Mouse (Mus musculus): ENCODE data around the gene Crtc3. TPM values are rescaled to one million over a fixed set of nuclear protein-coding genes. Genes with fewer than 3 reads are reported as not detected.
A peak's percentile ranks its signal among the peaks of the same experiment; 100 is the strongest.

The Crtc3 gene
- 12.7 and 13.7 TPM in 2 replicates for polyA plus RNA-seq (2015; fragmentation: Nextera tagmentation; extraction: Ambion mirVana)

- Histone ChIP-seq H3K27ac (ENCODE audit: low read length) (peak within 1 kb of the TSS; percentile 96), H3K9ac (ENCODE audit: low read depth, low read length) (peak within 1 kb of the TSS; percentile 96), H3K4me3 (ENCODE audit: low read depth, low read length) (peak within 1 kb of the TSS; percentile 93), H3K4me1 (ENCODE audit: control insufficient read depth, insufficient read depth, low read length) (peaks cover 19% of the 10 kb centered on the region), H3K9me3 (replicated peaks; ENCODE audit: control insufficient read depth, low read length, poor library complexity, severe bottlenecking) (no peaks in the 10 kb centered on the region), H3K4me2 (ENCODE audit: low read length) (peak within 1 kb of the TSS; percentile 72), H3K36me3 (ENCODE audit: control insufficient read depth, insufficient read depth, low read length) (no peaks in the 10 kb centered on the region), H3K27me3 (ENCODE audit: control insufficient read depth, insufficient read depth, low read depth, low read length) (no peaks in the 10 kb centered on the region)
- WGBS = under 1% methylated on average over 78 of the region's 83 CpGs
- peak; percentile 82 for ATAC-seq
These were observed at the start of gene Crtc3 for GRCm38 (mm10) chr7:80688556-80689220. Gene Crtc3 (minus strand): TSS chr7:80688877.

- Histone ChIP-seq H3K27ac (ENCODE audit: low read length) (no peak overlapping the region), H3K4me3 (ENCODE audit: low read depth, low read length) (no peak overlapping the region), H3K4me2 (ENCODE audit: low read length) (no peak overlapping the region), H3K9me3 (replicated peaks; ENCODE audit: control insufficient read depth, low read length, poor library complexity, severe bottlenecking) (no peaks in the 10 kb centered on the region), H3K4me1 (ENCODE audit: control insufficient read depth, insufficient read depth, low read length) (no peaks in the 10 kb centered on the region), H3K27me3 (ENCODE audit: control insufficient read depth, insufficient read depth, low read depth, low read length) (no peaks in the 10 kb centered on the region), H3K36me3 (ENCODE audit: control insufficient read depth, insufficient read depth, low read length) (peaks cover 38% of the 10 kb centered on the region), H3K9ac (ENCODE audit: low read depth, low read length) (no peak overlapping the region)
- no peak for ATAC-seq
- WGBS = 89% methylated on average over 10 of the region's 10 CpGs
These were observed 47.5 kb upstream of the Crtc3 start for GRCm38 (mm10) chr7:80736199-80736598.

GRCm38 (mm10) chr7:80732986-80733385 lies 44.3 kb upstream of the Crtc3 start:
- ATAC-seq = no peak
- no peak overlapping the region for H3K4me2 ChIP-seq (ENCODE audit: low read length)
- H3K27ac ChIP-seq (ENCODE audit: low read length) = no peak overlapping the region
- H3K27me3 ChIP-seq (ENCODE audit: control insufficient read depth, insufficient read depth, low read depth, low read length) = no peaks in the 10 kb centered on the region
- WGBS = 83% methylated on average over 11 of the region's 11 CpGs
- no peaks in the 10 kb centered on the region for H3K4me1 ChIP-seq (ENCODE audit: control insufficient read depth, insufficient read depth, low read length)
- no peak overlapping the region for H3K4me3 ChIP-seq (ENCODE audit: low read depth, low read length)
- peaks cover 46% of the 10 kb centered on the region for H3K36me3 ChIP-seq (ENCODE audit: control insufficient read depth, insufficient read depth, low read length)
- H3K9ac ChIP-seq (ENCODE audit: low read depth, low read length) = no peak overlapping the region
- H3K9me3 ChIP-seq (replicated peaks; ENCODE audit: control insufficient read depth, low read length, poor library complexity, severe bottlenecking) = no peaks in the 10 kb centered on the region

GRCm38 (mm10) chr7:80729662-80730061 lies 41.0 kb upstream of the Crtc3 start:
- Histone ChIP-seq H3K36me3 (ENCODE audit: control insufficient read depth, insufficient read depth, low read length) (peaks cover 49% of the 10 kb centered on the region), H3K9me3 (replicated peaks; ENCODE audit: control insufficient read depth, low read length, poor library complexity, severe bottlenecking) (no peaks in the 10 kb centered on the region), H3K27me3 (ENCODE audit: control insufficient read depth, insufficient read depth, low read depth, low read length) (no peaks in the 10 kb centered on the region), H3K9ac (ENCODE audit: low read depth, low read length) (no peak overlapping the region), H3K27ac (ENCODE audit: low read length) (no peak overlapping the region), H3K4me3 (ENCODE audit: low read depth, low read length) (no peak overlapping the region), H3K4me1 (ENCODE audit: control insufficient read depth, insufficient read depth, low read length) (no peaks in the 10 kb centered on the region), H3K4me2 (ENCODE audit: low read length) (no peak overlapping the region)
- 27% methylated on average over 8 of the region's 8 CpGs for WGBS
- ATAC-seq = peak; percentile 42

- Histone ChIP-seq H3K4me2 (ENCODE audit: low read length) (no peak overlapping the region), H3K36me3 (ENCODE audit: control insufficient read depth, insufficient read depth, low read length) (peaks cover 33% of the 10 kb centered on the region)
These were observed 32.4 kb upstream of the Crtc3 start for GRCm38 (mm10) chr7:80721041-80721440.

GRCm38 (mm10) chr7:80719582-80719981 lies 30.9 kb upstream of the Crtc3 start:
- Histone ChIP-seq H3K36me3 (ENCODE audit: control insufficient read depth, insufficient read depth, low read length) (peaks cover 34% of the 10 kb centered on the region), H3K27me3 (ENCODE audit: control insufficient read depth, insufficient read depth, low read depth, low read length) (no peaks in the 10 kb centered on the region), H3K9me3 (replicated peaks; ENCODE audit: control insufficient read depth, low read length, poor library complexity, severe bottlenecking) (no peaks in the 10 kb centered on the region), H3K4me2 (ENCODE audit: low read length) (no peak overlapping the region), H3K4me3 (ENCODE audit: low read depth, low read length) (no peak overlapping the region), H3K27ac (ENCODE audit: low read length) (no peak overlapping the region), H3K4me1 (ENCODE audit: control insufficient read depth, insufficient read depth, low read length) (no peaks in the 10 kb centered on the region), H3K9ac (ENCODE audit: low read depth, low read length) (no peak overlapping the region)
- no peak for ATAC-seq
- WGBS = 98% methylated on average over 7 of the region's 7 CpGs

More at GRCm38 (mm10) chr7:80721041-80721440, 32.4 kb upstream of the Crtc3 start:
- no peaks in the 10 kb centered on the region for H3K9me3 ChIP-seq (replicated peaks; ENCODE audit: control insufficient read depth, low read length, poor library complexity, severe bottlenecking)
- H3K27ac ChIP-seq (ENCODE audit: low read length) = no peak overlapping the region
- H3K4me3 ChIP-seq (ENCODE audit: low read depth, low read length) = no peak overlapping the region
- no peaks in the 10 kb centered on the region for H3K4me1 ChIP-seq (ENCODE audit: control insufficient read depth, insufficient read depth, low read length)
- no peak for ATAC-seq
- no peak overlapping the region for H3K9ac ChIP-seq (ENCODE audit: low read depth, low read length)
- no peaks in the 10 kb centered on the region for H3K27me3 ChIP-seq (ENCODE audit: control insufficient read depth, insufficient read depth, low read depth, low read length)
- 40% methylated on average over 9 of the region's 9 CpGs for WGBS

- Histone ChIP-seq H3K36me3 (ENCODE audit: control insufficient read depth, insufficient read depth, low read length) (peaks cover 37% of the 10 kb centered on the region), H3K27me3 (ENCODE audit: control insufficient read depth, insufficient read depth, low read depth, low read length) (no peaks in the 10 kb centered on the region), H3K4me2 (ENCODE audit: low read length) (no peak overlapping the region), H3K4me1 (ENCODE audit: control insufficient read depth, insufficient read depth, low read length) (no peaks in the 10 kb centered on the region), H3K27ac (ENCODE audit: low read length) (no peak overlapping the region), H3K9me3 (replicated peaks; ENCODE audit: control insufficient read depth, low read length, poor library complexity, severe bottlenecking) (no peaks in the 10 kb centered on the region), H3K9ac (ENCODE audit: low read depth, low read length) (no peak overlapping the region), H3K4me3 (ENCODE audit: low read depth, low read length) (no peak overlapping the region)
- no peak for ATAC-seq
- WGBS = 85% methylated on average over 2 of the region's 2 CpGs
These were observed 30.4 kb upstream of the Crtc3 start for GRCm38 (mm10) chr7:80719038-80719437.

- no peak overlapping the region for H3K9ac ChIP-seq (ENCODE audit: low read depth, low read length)
- no peaks in the 10 kb centered on the region for H3K9me3 ChIP-seq (replicated peaks; ENCODE audit: control insufficient read depth, low read length, poor library complexity, severe bottlenecking)
- H3K36me3 ChIP-seq (ENCODE audit: control insufficient read depth, insufficient read depth, low read length) = peaks cover 31% of the 10 kb centered on the region
- H3K4me3 ChIP-seq (ENCODE audit: low read depth, low read length) = no peak overlapping the region
- H3K27me3 ChIP-seq (ENCODE audit: control insufficient read depth, insufficient read depth, low read depth, low read length) = no peaks in the 10 kb centered on the region
- no peaks in the 10 kb centered on the region for H3K4me1 ChIP-seq (ENCODE audit: control insufficient read depth, insufficient read depth, low read length)
- 73% methylated on average over 8 of the region's 8 CpGs for WGBS
- no peak for ATAC-seq
- no peak overlapping the region for H3K4me2 ChIP-seq (ENCODE audit: low read length)
- no peak overlapping the region for H3K27ac ChIP-seq (ENCODE audit: low read length)
These were observed 29.8 kb upstream of the Crtc3 start for GRCm38 (mm10) chr7:80718471-80718870.

GRCm38 (mm10) chr7:80716758-80717157 lies 28.1 kb upstream of the Crtc3 start:
- Histone ChIP-seq H3K27me3 (ENCODE audit: control insufficient read depth, insufficient read depth, low read depth, low read length) (no peaks in the 10 kb centered on the region), H3K9ac (ENCODE audit: low read depth, low read length) (no peak overlapping the region), H3K4me1 (ENCODE audit: control insufficient read depth, insufficient read depth, low read length) (no peaks in the 10 kb centered on the region), H3K4me2 (ENCODE audit: low read length) (no peak overlapping the region), H3K9me3 (replicated peaks; ENCODE audit: control insufficient read depth, low read length, poor library complexity, severe bottlenecking) (no peaks in the 10 kb centered on the region), H3K36me3 (ENCODE audit: control insufficient read depth, insufficient read depth, low read length) (peaks cover 21% of the 10 kb centered on the region), H3K27ac (ENCODE audit: low read length) (no peak overlapping the region), H3K4me3 (ENCODE audit: low read depth, low read length) (no peak overlapping the region)
- WGBS = 95% methylated on average over 9 of the region's 9 CpGs
- ATAC-seq = no peak
